Mouse (Mus musculus): Measurements from ENCODE around the gene Dpp3.
"Not testable (repeated sequence)": the region's sequence is repeated elsewhere in the genome, so short reads cannot be mapped to it uniquely, and the experiment has no call there.

Gene Dpp3

GRCm38 (mm10) chr19:4891798-4892197, 36.3 kb downstream of the Dpp3 start:
- no peak for DNase-seq

GRCm38 (mm10) chr19:4889791-4890190, 38.3 kb downstream of the Dpp3 start:
- no peak for DNase-seq

- DNase-seq: no peak
These were observed 44.1 kb downstream of the Dpp3 start for GRCm38 (mm10) chr19:4883961-4884360.

- DNase-seq: no peak
These were observed 48.8 kb downstream of the Dpp3 start for GRCm38 (mm10) chr19:4879324-4879703.

- DNase-seq: peak; percentile 96
These were observed 49.4 kb downstream of the Dpp3 start, which contains the start of gene Zdhhc24 for GRCm38 (mm10) chr19:4878405-4879323. TSS of gene Zdhhc24 (plus strand) at chr19:4878668.

- DNase-seq: no peak
These were observed 50.3 kb downstream of the Dpp3 start, which contains the start of gene Actn3 for GRCm38 (mm10) chr19:4877785-4878184. TSS of gene Actn3 (minus strand) at chr19:4877909.

- DNase-seq: no peak
These were observed 51.3 kb downstream of the Dpp3 start for GRCm38 (mm10) chr19:4876755-4877154.

- DNase-seq: no peak
These were observed 51.8 kb downstream of the Dpp3 start for GRCm38 (mm10) chr19:4876241-4876640.

- DNase-seq: not testable (repeated sequence)
These were observed 53.5 kb downstream of the Dpp3 start for GRCm38 (mm10) chr19:4874613-4875012.

GRCm38 (mm10) chr19:4865147-4865546, 62.9 kb downstream of the Dpp3 start:
- no peak for DNase-seq

- DNase-seq: no peak
These were observed 65.0 kb downstream of the Dpp3 start for GRCm38 (mm10) chr19:4863048-4863447.

GRCm38 (mm10) chr19:4859081-4859480, 69.0 kb downstream of the Dpp3 start:
- no peak for DNase-seq

All from kidney, adult 11 months (tissue).